Mouse (Mus musculus) 416B (cell line): ENCODE data around the gene Paxx.

Experiments used
- DNase-seq: peaks from one replicate; pipeline ENCODE4 v3.0.0; 2011; ENCODE audit warnings: low read depth

The Paxx gene

DNA sequence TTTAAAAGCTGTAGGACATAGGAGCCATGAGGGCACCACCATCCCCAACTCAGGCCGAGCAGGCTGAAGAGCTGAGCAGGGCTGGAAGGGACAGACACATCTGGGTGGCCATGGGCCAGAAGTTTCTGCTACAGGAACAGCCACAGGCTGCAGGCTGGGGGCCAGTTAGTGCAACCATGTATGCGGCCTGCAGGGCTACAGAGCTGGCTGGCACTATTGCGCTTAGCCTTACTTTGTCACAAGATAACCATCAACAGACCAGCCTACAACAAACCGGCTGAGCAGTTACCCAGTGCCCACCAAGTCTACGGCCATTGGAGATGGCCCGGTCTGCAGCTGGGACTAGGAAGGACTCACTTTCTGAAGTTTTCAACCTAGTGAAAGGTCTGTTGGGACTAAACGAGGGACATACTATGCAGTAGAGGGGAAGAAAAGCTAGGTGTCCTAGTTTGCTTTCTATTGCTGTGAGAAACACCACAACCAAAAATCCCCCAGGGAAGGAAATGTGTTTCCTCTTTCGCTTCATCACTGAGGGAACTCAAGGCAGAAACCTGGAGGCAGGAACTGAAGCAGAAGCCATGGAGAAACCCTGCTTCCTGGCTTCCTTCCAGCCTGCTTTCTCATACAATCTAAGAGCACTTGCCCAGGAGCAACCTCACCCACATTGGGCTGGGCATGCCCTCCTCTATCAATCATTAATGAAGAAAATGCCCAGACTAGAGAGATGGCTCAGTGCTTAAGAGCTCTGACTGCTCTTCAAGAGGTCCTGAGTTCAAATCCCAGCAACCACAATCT lies 9.8 kb downstream of the Paxx start:
- DNase-seq = peak; percentile 73

DNA sequence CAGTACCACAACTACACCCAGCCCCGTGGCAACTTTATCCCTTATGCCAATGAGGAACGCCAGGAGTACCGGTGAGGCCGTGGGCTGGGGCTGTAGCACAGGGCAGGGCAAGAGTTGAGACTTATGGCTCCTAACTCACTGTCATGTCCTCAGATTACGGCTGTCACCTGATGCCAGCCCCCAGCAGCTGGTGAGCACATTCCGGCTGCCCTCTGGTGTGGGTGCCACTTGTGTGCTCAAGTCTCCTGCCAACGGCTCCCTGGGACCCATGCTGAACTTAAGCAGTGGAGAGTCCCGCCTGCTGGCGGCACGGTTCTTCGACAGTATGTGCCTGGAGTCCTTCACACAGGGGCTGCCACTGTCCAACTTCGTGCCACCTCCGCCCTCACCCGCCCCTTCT lies 18.2 kb downstream of the Paxx start:
- DNase-seq = no peak

DNA sequence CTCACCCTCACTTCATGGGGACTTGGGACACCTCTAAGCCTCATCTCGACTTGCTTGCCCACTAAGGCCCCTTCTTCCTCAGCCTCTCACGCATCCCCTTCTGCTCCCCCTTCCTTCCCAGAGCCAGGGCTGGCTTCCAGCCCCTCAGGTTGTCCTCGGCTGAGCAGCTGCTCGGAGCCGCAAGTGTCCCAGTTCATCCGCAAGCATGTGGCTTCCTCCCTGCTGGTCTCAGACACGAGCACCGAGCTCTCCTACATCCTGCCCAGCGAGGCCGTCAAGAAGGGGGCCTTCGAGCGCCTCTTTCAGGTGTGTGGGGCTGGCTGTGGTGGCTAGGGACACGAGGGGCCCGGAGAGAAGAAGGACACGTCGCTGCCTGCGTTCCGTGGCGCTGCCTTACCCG lies 19.8 kb downstream of the Paxx start:
- no peak for DNase-seq

DNA sequence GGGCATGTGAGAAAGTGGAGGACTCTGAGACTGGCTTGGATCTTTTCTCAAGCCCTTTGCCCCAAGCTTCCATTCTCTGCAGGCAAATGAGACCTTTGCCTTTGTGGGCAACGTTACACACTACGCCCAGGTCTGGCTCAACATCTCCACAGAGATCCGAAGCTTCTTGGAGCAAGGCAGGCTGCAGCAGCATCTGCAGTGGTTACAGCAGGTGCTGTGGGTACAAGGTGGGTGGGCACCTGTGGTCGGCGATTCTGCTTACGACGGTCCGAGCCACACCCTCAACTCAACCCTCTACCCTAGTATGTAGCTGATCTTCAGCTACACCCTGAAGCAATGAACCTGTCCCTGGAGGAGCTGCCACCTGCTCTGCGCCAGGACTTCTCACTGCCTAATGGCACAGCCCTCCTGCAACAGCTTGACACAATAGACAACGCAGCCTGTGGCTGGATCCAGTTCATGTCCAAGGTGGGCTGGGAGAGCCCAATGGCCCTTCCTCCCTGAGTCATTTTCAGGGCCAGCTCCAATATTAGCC lies 24.5 kb downstream of the Paxx start:
- DNase-seq = no peak

DNA sequence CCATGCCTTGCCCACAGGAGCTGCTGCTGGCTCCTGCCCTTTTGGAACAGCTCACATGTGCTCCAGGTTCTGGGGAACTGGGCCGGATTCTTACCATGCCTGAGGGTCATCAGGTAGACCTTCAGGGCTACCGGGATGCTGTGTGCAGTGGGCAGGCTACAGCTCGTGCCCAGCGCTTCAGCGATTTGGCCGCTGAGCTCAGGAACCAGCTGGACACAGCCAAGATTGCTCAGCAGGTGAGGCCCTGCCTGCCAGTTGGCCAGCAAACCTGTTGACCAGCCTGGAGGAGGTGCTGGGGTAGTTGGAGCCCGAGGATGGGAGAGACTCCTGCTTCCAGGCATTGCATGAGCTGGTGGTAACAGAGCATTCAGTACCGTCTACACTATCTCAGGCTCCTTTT lies 26.6 kb downstream of the Paxx start:
- DNase-seq = no peak

DNA sequence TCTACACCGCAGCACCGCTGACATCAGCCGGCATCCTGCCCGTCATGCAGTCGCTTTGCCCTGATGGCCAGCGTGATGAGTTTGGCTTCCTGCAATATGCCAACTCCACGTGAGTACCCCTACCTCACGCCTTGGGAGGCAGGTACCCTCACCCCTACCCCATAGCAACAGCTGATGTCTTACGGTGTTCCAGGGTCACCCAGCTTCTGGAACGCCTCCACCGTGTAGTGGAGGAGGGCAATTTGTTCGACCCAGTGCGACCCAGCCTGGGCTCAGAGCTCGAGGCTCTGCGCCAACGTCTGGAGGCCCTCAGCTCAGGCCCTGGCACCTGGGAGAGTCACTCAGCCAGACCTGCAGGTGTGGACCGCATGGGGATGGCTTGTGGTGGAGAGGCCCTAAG lies 27.8 kb downstream of the Paxx start:
- DNase-seq = no peak

- peak; percentile 88 for DNase-seq
These were observed 28.4 kb downstream of the Paxx start for GRCm38 (mm10) chr2:25432326-25433098.

DNA sequence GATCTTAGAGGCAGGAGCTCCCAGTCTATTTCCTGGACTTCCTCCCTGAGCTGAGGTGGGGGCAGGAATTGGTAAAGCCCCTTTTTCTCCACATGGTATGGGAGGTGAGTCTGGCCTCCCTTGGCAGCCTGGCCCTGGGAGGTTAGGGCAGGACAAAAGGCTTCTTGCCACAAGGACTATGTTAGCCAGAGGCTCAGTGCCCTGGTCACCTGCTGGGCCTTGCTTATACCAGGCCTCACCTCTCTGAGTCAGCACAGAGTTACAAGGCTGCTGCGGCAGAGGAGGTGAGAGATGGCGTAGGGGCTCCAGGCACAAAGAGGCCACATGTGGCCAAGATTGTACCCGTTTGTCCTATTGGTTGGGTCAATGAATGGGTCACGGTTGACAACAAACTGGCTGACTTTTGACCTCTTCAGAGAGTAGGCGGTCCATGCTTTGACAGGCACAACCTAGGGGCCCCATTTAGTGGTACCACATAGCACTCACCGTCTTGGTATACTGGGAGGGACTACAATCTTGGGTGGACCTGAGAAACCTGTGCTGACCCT lies 29.5 kb downstream of the Paxx start:
- DNase-seq = no peak

DNA sequence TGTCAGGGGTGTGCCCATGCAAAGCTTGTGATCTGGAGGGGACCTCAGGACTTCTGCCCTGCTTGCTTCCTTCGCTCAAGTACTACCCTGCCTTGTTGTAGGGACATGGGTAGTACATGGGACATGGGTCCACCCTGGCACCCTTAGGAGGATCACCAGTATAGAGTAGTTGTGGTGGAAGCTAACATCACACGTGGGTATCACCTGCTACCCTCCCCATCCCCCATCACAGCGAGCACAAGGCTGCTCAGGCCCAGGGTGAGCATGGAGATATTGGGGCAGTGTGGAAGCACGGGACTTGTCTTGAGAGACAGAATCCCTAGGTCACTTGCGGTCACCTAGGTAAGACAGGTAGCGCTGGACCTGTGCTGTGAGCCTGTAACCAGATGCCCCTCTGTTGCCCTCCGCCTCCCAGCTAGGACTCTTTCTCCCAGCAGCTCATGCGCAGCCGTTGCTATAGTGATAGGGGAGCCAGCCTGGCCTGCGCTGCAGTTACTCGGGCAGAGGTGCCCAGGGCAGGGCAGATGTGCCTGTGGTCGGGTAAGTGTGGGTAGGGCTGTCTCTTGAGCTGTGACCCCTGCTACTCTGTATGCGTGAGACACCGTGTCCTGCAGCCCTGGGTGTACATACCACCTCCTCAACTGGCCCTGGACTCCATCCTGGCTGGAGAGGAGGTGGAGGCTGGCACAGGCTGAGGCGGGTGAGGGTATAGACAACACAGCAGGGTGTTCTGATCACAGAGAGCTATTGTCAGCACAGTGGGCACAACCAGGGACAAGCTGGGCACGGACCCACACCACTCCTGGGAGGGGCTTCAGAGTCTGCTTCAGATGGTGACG lies 30.3 kb downstream of the Paxx start:
- no peak for DNase-seq

GRCm38 (mm10) chr2:25429435-25430180 lies 31.3 kb downstream of the Paxx start:
- DNase-seq = peak; percentile 12

GRCm38 (mm10) chr2:25428442-25429236 lies 32.3 kb downstream of the Paxx start, which contains the start of gene Abca2:
TSS of gene Abca2 (plus strand) at chr2:25428703.
- DNase-seq = peak; percentile 93

DNA sequence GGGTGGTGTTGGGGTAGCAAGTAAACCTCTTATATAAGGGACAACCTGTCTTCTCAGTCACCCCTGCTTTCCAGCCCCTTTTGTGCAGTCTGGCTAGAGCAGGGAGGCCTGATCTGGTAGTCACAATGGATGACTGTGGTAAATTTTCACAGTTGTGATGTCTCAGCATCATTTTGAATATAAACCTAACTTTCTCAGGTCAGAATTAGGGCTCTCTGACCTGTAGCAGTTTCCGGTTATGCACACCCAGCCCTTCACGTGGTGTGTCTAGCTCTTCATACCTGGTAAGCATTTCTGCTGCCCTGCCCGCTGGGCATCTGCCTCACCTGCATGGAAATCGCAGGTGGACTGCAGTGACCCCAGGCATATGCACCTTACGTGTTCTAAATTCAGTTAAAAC lies 33.6 kb downstream of the Paxx start:
- DNase-seq = no peak

- peak; percentile 94 for DNase-seq
These were observed 34.1 kb downstream of the Paxx start for GRCm38 (mm10) chr2:25426721-25427191.

- no peak for DNase-seq
These were observed 35.4 kb downstream of the Paxx start for GRCm38 (mm10) chr2:25425481-25425880.

- no peak for DNase-seq
These were observed 37.3 kb downstream of the Paxx start for GRCm38 (mm10) chr2:25423626-25424025.

- peak; percentile 96 for DNase-seq
These were observed 38.1 kb downstream of the Paxx start, which contains the start of gene Fut7 for GRCm38 (mm10) chr2:25422587-25423410. TSS of gene Fut7 (plus strand) at chr2:25423267.

DNA sequence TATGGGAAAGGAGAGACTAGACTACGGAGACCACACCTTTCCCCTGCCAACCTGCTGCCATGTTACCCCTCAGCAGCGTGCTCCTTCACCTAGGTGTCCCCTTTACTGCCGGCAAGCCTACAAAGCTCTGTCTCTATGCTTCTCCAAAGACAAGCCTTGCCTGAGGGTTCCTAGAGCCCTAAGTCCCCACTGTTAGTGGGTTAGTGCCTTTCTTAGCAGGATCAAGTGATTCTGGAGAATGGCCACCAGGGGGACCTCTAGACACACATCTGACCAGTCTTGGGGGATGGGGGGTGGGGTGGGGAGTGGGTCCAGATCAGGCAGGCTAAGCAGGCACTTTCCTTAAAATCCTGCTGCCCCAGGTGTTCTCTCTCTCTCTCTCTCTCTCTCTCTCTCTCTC lies 39.0 kb downstream of the Paxx start:
- DNase-seq = peak; percentile 93

- no peak for DNase-seq
These were observed 43.5 kb downstream of the Paxx start for GRCm38 (mm10) chr2:25417426-25417825.

GRCm38 (mm10) chr2:25413436-25413835 lies 47.5 kb downstream of the Paxx start:
- peak; percentile 36 for DNase-seq
